Mouse (Mus musculus) gastrocnemius, adult 8-10 months (tissue): ENCODE measurements around the gene Syvn1. TPM values are rescaled to one million over a fixed set of nuclear protein-coding genes. Genes with fewer than 3 reads are reported as not detected.

ENCODE experiments used
- microRNA-seq: library from miRNA; unstranded; fragments of <30 nt; microRNA quantifications from one replicate; pipeline ENCODE4 v1.2.0, GENCODE M21; 2022
- total RNA-seq, 4 experiments: library from RNA; stranded (reverse); gene quantifications; 2 replicates each; pipeline ENCODE4 v1.2.4; 2022

Syvn1 gene
- total RNA-seq, 4 experiments from 2014 or later, result 14.5 to 19.6 (median 18.7) TPM

Small RNA genes lying within 50 kb of the gene (microRNA-seq; reads per million reads assigned to microRNA genes)
- gene Mir6988, result not detected

Other genes starting within 250 kb of the Syvn1 start
- gene Frmd8, start 171.3 kb upstream of the Syvn1 start, total RNA-seq, result 1 to 10 TPM; 2.7 to 4.5 (median 3.0) TPM
- 1 to 10 TPM in 3 of 4 experiments, under 1 TPM in 1; 0.80 to 1.3 (median 1.1) TPM for gene Slc25a45, start 168.8 kb upstream of the Syvn1 start, total RNA-seq
- gene Tigd3, start 152.4 kb upstream of the Syvn1 start, total RNA-seq, result under 1 TPM; 0.12 to 0.34 (median 0.26) TPM
- gene Dpf2, start 133.6 kb upstream of the Syvn1 start, total RNA-seq, result 10 to 100 TPM; 70.5 to 97.8 (median 77.4) TPM
- gene Cdc42ep2, start 121.8 kb upstream of the Syvn1 start, total RNA-seq, result 1 to 10 TPM; 8.6 to 9.9 (median 8.7) TPM
- 1 to 10 TPM; 4.5 to 9.4 (median 7.2) TPM for gene Pola2, start 82.4 kb upstream of the Syvn1 start, total RNA-seq
- gene Slc22a20, start 60.4 kb upstream of the Syvn1 start, total RNA-seq, result not detected
- gene Capn1, start 30.7 kb upstream of the Syvn1 start, total RNA-seq, result 100 to 1,000 TPM in 1 of 4 experiments, 10 to 100 TPM in 3; 85.0 to 113 (median 89.0) TPM
- 10 to 100 TPM; 21.2 to 23.0 (median 22.3) TPM for gene Mrpl49, start 11.2 kb downstream of the Syvn1 start, total RNA-seq
- 100 to 1,000 TPM; 428 to 532 (median 479) TPM for gene Fau, start 11.3 kb downstream of the Syvn1 start, total RNA-seq
- gene Znhit2, start 14.6 kb downstream of the Syvn1 start, total RNA-seq, result 10 to 100 TPM; 10.2 to 11.3 (median 11.0) TPM
- gene Tm7sf2, start 21.8 kb downstream of the Syvn1 start, total RNA-seq, result 1 to 10 TPM; 2.5 to 5.5 (median 4.0) TPM
- gene Vps51, start 30.7 kb downstream of the Syvn1 start, total RNA-seq, result 10 to 100 TPM; 17.0 to 23.5 (median 20.4) TPM
- gene Tmem262, start 33.5 kb downstream of the Syvn1 start, total RNA-seq, result not detected
- gene Gm28374, start 35.7 kb downstream of the Syvn1 start, total RNA-seq, result not detected
- gene Zfpl1, start 38.4 kb downstream of the Syvn1 start, total RNA-seq, result 10 to 100 TPM; 11.0 to 15.0 (median 11.7) TPM
- not detected for gene Cdca5, start 38.4 kb downstream of the Syvn1 start, total RNA-seq
- not detected for gene AC131692.1, start 47.8 kb downstream of the Syvn1 start, total RNA-seq
- not detected for gene Naaladl1, start 59.2 kb downstream of the Syvn1 start, total RNA-seq
- gene Sac3d1, start 72.1 kb downstream of the Syvn1 start, total RNA-seq, result 10 to 100 TPM in 3 of 4 experiments, 1 to 10 TPM in 1; 8.8 to 11.4 (median 11.3) TPM
- 10 to 100 TPM in 2 of 4 experiments, 1 to 10 TPM in 2; 8.0 to 10.9 (median 9.7) TPM for gene Snx15, start 81.7 kb downstream of the Syvn1 start, total RNA-seq
- gene Batf2, start 94.4 kb downstream of the Syvn1 start, total RNA-seq, result under 1 TPM; 0.24 to 0.44 (median 0.41) TPM
- 10 to 100 TPM; 68.5 to 81.8 (median 69.9) TPM for gene Arl2, start 95.0 kb downstream of the Syvn1 start, total RNA-seq
- not detected for gene Majin, start 137.8 kb downstream of the Syvn1 start, total RNA-seq
- not detected for gene Gpha2, start 179.8 kb downstream of the Syvn1 start, total RNA-seq
- gene Ppp2r5b, start 189.3 kb downstream of the Syvn1 start, total RNA-seq, result 10 to 100 TPM; 34.2 to 39.2 (median 36.4) TPM
- gene Atg2a, start 195.1 kb downstream of the Syvn1 start, total RNA-seq, result 10 to 100 TPM; 16.5 to 18.9 (median 18.6) TPM
- gene Ehd1, start 230.1 kb downstream of the Syvn1 start, total RNA-seq, result 10 to 100 TPM; 24.1 to 29.2 (median 26.5) TPM